Mouse (Mus musculus) neural tube, embryonic 11.5 days (tissue): Measurements from ENCODE around the gene B3gnt8. TPM values are rescaled to one million over a fixed set of nuclear protein-coding genes. Genes with fewer than 3 reads are reported as not detected.
A peak's percentile ranks its signal among the peaks of the same experiment; 100 is the strongest.
"Not testable (repeated sequence)": the region's sequence is repeated elsewhere in the genome, so short reads cannot be mapped to it uniquely, and the experiment has no call there.

Experiments used
- ATAC-seq: fragments of 200-750 bp; cut with Nextera tagmentation; 2 replicates; pipeline ENCODE4 v1.8.0; 2017; ENCODE audit warnings: moderate number of reproducible peaks, mild to moderate bottlenecking, moderate TSS enrichment, moderate library complexity; ENCODE audit not compliant: insufficient read depth, low FRiP score, low TSS enrichment
- DNase-seq: peaks from one replicate; pipeline ENCODE4 v3.0.0-alpha.2; 2015; ENCODE audit warnings: low spot score
- H3K27ac ChIP-seq: fragments of 300-500 bp; sonication (generic); 2 replicates; pipeline ENCODE4 v1.5.1; 2014; ENCODE audit warnings: low read depth, mild to moderate bottlenecking, low read length
- H3K27me3 ChIP-seq: fragments of 300-500 bp; sonication (generic); 2 replicates; pipeline ENCODE4 v1.6.1; 2014; ENCODE audit warnings: mild to moderate bottlenecking, low read length, mixed read lengths; ENCODE audit not compliant: control insufficient read depth, insufficient read depth
- H3K36me3 ChIP-seq: fragments of 300-500 bp; sonication (generic); 2 replicates; pipeline ENCODE4 v1.6.1; 2014; ENCODE audit warnings: mild to moderate bottlenecking, low read length, moderate library complexity, mixed read lengths; ENCODE audit not compliant: control insufficient read depth, insufficient read depth
- H3K4me1 ChIP-seq: fragments of 300-500 bp; sonication (generic); 2 replicates; pipeline ENCODE4 v1.6.1; 2014; ENCODE audit warnings: low read length, mixed read lengths; ENCODE audit not compliant: control insufficient read depth, insufficient read depth
- H3K4me2 ChIP-seq: fragments of 300-500 bp; sonication (generic); 2 replicates; pipeline ENCODE4 v1.6.1; 2014; ENCODE audit warnings: low read depth, mild to moderate bottlenecking, moderate library complexity
- H3K4me3 ChIP-seq: fragments of 300-500 bp; sonication (generic); 2 replicates; pipeline ENCODE4 v1.5.1; 2014; ENCODE audit warnings: low read depth, low read length
- H3K9ac ChIP-seq: fragments of 300-500 bp; sonication (generic); 2 replicates; pipeline ENCODE4 v1.6.1; 2014; ENCODE audit warnings: mild to moderate bottlenecking, low read length
- H3K9me3 ChIP-seq: fragments of 300-500 bp; sonication (generic); 2 replicates; pipeline ENCODE4 v1.6.1; 2016; ENCODE audit warnings: low read length; ENCODE audit not compliant: control insufficient read depth
- WGBS: fragments of 180-500 bp; shearing (Covaris S2); extraction: QIAGEN DNeasy Blood & Tissue Kit; methylation state at CpG from one replicate; pipeline ENCODE4 v1.1.7; 2014; 5-methylcytosine and 5-hydroxymethylcytosine counted together
- polyA plus RNA-seq: library from polyadenylated mRNA; unstranded; fragments of >200 nt; fragmentation: Nextera tagmentation; extraction: Ambion mirVana; gene quantifications from 2 replicates; pipeline ENCODE4 v1.2.1, GENCODE M21; 2014

B3gnt8 gene
- polyA plus RNA-seq: 0.88 and 1.7 TPM in 2 replicates

GRCm38 (mm10) chr7:25626509-25627430 lies at the start of gene B3gnt8:
Gene B3gnt8 (plus strand): TSS chr7:25626654.
- Histone ChIP-seq H3K27ac (no peak within 1 kb of the TSS), H3K36me3 (peaks cover 3% of the 10 kb centered on the region), H3K4me1 (peaks cover 7% of the 10 kb centered on the region), H3K9me3 (no peaks in the 10 kb centered on the region), H3K4me3 (peak within 1 kb of the TSS; percentile 18), H3K27me3 (peaks cover 15% of the 10 kb centered on the region), H3K4me2 (peak within 1 kb of the TSS; percentile 44), H3K9ac (peak within 1 kb of the TSS; percentile 44)
- 22% methylated on average over 29 of the region's 29 CpGs for WGBS
- DNase-seq (no peak), ATAC-seq (no peak)

- H3K4me1 ChIP-seq, DNase-seq, H3K27me3 ChIP-seq, ATAC-seq, H3K9ac ChIP-seq, H3K27ac ChIP-seq, H3K9me3 ChIP-seq, H3K4me3 ChIP-seq, H3K36me3 ChIP-seq, H3K4me2 ChIP-seq: not testable (repeated sequence)
- 80% methylated on average over 12 of the region's 14 CpGs for WGBS
Measured at GRCm38 (mm10) chr7:25576793-25577437, 49.5 kb upstream of the B3gnt8 start.

GRCm38 (mm10) chr7:25579441-25579840 lies 47.0 kb upstream of the B3gnt8 start:
- WGBS: 83% methylated on average over 10 of the region's 10 CpGs
- DNase-seq (no peak), ATAC-seq (no peak)
- no peak overlapping the region for H3K9ac ChIP-seq
- H3K27ac ChIP-seq: no peak overlapping the region
- no peaks in the 10 kb centered on the region; the same call in 1 of the 2 replicates for H3K4me1 ChIP-seq
- H3K4me2 ChIP-seq: no peak overlapping the region
- no peaks in the 10 kb centered on the region for H3K36me3 ChIP-seq
- H3K9me3 ChIP-seq: no peaks in the 10 kb centered on the region
- no peaks in the 10 kb centered on the region for H3K27me3 ChIP-seq
- no peak overlapping the region for H3K4me3 ChIP-seq

GRCm38 (mm10) chr7:25582301-25582810 lies 44.1 kb upstream of the B3gnt8 start:
- Histone ChIP-seq H3K9ac (no peak overlapping the region), H3K27ac (no peak overlapping the region), H3K27me3 (no peaks in the 10 kb centered on the region), H3K9me3 (no peaks in the 10 kb centered on the region), H3K4me2 (no peak overlapping the region), H3K4me3 (no peak overlapping the region), H3K36me3 (no peaks in the 10 kb centered on the region), H3K4me1 (no peaks in the 10 kb centered on the region)
- WGBS: 89% methylated on average over 15 of the region's 15 CpGs
- no peak for ATAC-seq
- no peak for DNase-seq

GRCm38 (mm10) chr7:25584651-25585050 lies 41.8 kb upstream of the B3gnt8 start:
- 85% methylated on average over 5 of the region's 5 CpGs for WGBS
- ATAC-seq (no peak), DNase-seq (no peak)
- H3K4me2 ChIP-seq: no peak overlapping the region
- no peaks in the 10 kb centered on the region for H3K27me3 ChIP-seq
- no peaks in the 10 kb centered on the region for H3K36me3 ChIP-seq
- no peaks in the 10 kb centered on the region for H3K4me1 ChIP-seq
- H3K27ac ChIP-seq: no peak overlapping the region
- H3K9ac ChIP-seq: no peak overlapping the region
- no peaks in the 10 kb centered on the region for H3K9me3 ChIP-seq
- no peak overlapping the region for H3K4me3 ChIP-seq

- Histone ChIP-seq H3K4me3 (no peak overlapping the region), H3K27me3 (no peaks in the 10 kb centered on the region), H3K4me1 (no peaks in the 10 kb centered on the region), H3K4me2 (no peak overlapping the region), H3K36me3 (no peaks in the 10 kb centered on the region), H3K9ac (no peak overlapping the region), H3K27ac (no peak overlapping the region), H3K9me3 (no peaks in the 10 kb centered on the region)
- ATAC-seq: no peak
- DNase-seq: no peak
- 83% methylated on average over 9 of the region's 9 CpGs for WGBS
Measured at GRCm38 (mm10) chr7:25585351-25586204, 40.9 kb upstream of the B3gnt8 start.

DNA sequence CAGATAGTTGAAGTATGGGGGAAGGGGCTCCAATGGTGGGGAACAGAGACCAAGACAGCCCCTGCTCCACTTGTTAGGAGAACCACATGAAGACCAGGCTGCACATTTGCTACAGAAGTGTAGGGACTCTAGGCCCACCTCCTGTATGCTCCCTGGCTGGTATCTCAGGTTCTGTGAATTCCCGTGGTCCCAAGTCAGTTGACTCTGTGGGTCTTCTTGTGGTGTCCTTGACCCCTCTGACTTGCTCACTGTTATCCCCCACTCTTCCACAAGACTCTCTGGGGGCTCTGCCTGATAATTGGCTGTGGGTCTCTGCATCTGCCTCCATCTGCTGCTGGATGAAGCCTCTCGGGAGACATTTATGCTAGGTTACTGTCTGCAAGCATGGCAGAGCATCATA lies 35.2 kb upstream of the B3gnt8 start:
- no peaks in the 10 kb centered on the region for H3K36me3 ChIP-seq
- H3K27ac ChIP-seq: no peak overlapping the region
- H3K9ac ChIP-seq: no peak overlapping the region
- no peak overlapping the region for H3K4me3 ChIP-seq
- H3K4me1 ChIP-seq: no peaks in the 10 kb centered on the region
- no peak for DNase-seq
- no peak for ATAC-seq
- H3K27me3 ChIP-seq: no peaks in the 10 kb centered on the region
- no peaks in the 10 kb centered on the region for H3K9me3 ChIP-seq
- WGBS: 82% methylated on average over 2 of the region's 2 CpGs
- H3K4me2 ChIP-seq: no peak overlapping the region

DNA sequence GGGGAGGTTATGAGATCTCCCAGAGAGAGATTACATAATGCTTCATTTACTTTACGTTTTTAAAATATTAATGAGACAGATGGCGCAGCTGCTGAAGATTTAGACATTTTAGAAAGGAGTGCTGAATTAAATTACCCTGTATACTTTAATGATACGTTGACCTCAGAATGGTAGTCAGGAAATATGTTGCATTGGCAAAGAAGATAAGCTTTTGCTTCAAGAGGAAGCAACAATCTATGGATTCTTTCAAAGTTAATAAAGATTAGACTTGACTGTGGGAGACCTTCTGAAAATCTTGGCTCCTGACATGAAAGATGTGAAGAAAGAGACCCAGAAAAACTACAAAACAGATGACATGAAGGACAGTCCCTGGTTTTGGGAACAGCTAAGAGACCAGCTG lies 32.6 kb upstream of the B3gnt8 start:
- WGBS: 88% methylated on average over 3 of the region's 3 CpGs
- no peak for DNase-seq
- ATAC-seq: no peak

More for the DNA sequence above, 32.6 kb upstream of the B3gnt8 start:
- no peak overlapping the region for H3K27ac ChIP-seq
- no peak overlapping the region for H3K4me3 ChIP-seq
- no peaks in the 10 kb centered on the region for H3K36me3 ChIP-seq
- no peaks in the 10 kb centered on the region for H3K4me1 ChIP-seq
- no peak overlapping the region for H3K4me2 ChIP-seq
- H3K9ac ChIP-seq: no peak overlapping the region
- H3K27me3 ChIP-seq: no peaks in the 10 kb centered on the region
- H3K9me3 ChIP-seq: no peaks in the 10 kb centered on the region
